Mouse (Mus musculus) limb, embryonic 15.5 days (tissue): ENCODE measurements at regions not wholly inside any gene's neighbourhood (a gene's known extent, or its start where the extent isn't known, plus 50 kb on each side); places are given as distances from the start of the nearest gene placed in this dataset.
A peak's percentile ranks its signal among the peaks of the same experiment; 100 is the strongest.

Source experiments
- ATAC-seq: fragments of 200-750 bp; cut with Nextera tagmentation; 2 replicates; pipeline ENCODE4 v1.8.0; 2017; ENCODE audit warnings: low read depth, moderate TSS enrichment; ENCODE audit not compliant: insufficient number of reproducible peaks, low FRiP score, low TSS enrichment
- H3K27ac ChIP-seq: fragments of 300-500 bp; sonication (generic); 2 replicates; pipeline ENCODE4 v1.5.1; 2015; ENCODE audit warnings: moderate library complexity, mild to moderate bottlenecking, inconsistent platforms
- H3K27me3 ChIP-seq: fragments of 300-500 bp; sonication (generic); 2 replicates; pipeline ENCODE4 v1.6.1; 2015; ENCODE audit warnings: inconsistent platforms
- H3K36me3 ChIP-seq: fragments of 300-500 bp; sonication (generic); 2 replicates; pipeline ENCODE4 v1.6.1; 2015; ENCODE audit warnings: inconsistent platforms
- H3K4me1 ChIP-seq: fragments of 300-500 bp; sonication (generic); 2 replicates; pipeline ENCODE4 v1.6.1; 2015; ENCODE audit warnings: inconsistent platforms
- H3K4me2 ChIP-seq: fragments of 300-500 bp; sonication (generic); 2 replicates; pipeline ENCODE4 v1.6.1; 2015; ENCODE audit warnings: mild to moderate bottlenecking, inconsistent platforms
- H3K4me3 ChIP-seq: fragments of 300-500 bp; sonication (generic); 2 replicates; pipeline ENCODE4 v1.5.1; 2015; ENCODE audit warnings: mild to moderate bottlenecking, inconsistent platforms
- H3K9ac ChIP-seq: fragments of 300-500 bp; sonication (generic); 2 replicates; pipeline ENCODE4 v1.6.1; 2015; ENCODE audit warnings: inconsistent platforms
- H3K9me3 ChIP-seq: fragments of 300-500 bp; sonication (generic); 2 replicates; pipeline ENCODE4 v1.6.1; 2016; ENCODE audit warnings: inconsistent platforms
- WGBS: fragments of 180-500 bp; shearing (Covaris S2); methylation state at CpG from one replicate; pipeline ENCODE4 v1.1.7; 2015; 5-methylcytosine and 5-hydroxymethylcytosine counted together

GRCm38 (mm10) chr4:98228193-98228592, 154.9 kb downstream of the Tm2d1 start:
- Histone ChIP-seq H3K4me2 (no peak overlapping the region), H3K4me1 (peaks cover 10% of the 10 kb centered on the region), H3K36me3 (no peaks in the 10 kb centered on the region), H3K27me3 (no peaks in the 10 kb centered on the region), H3K27ac (no peak overlapping the region), H3K9me3 (no peaks in the 10 kb centered on the region), H3K9ac (no peak overlapping the region), H3K4me3 (no peak overlapping the region)
- no peak for ATAC-seq
- 84% methylated on average over 4 of the region's 4 CpGs for WGBS

- Histone ChIP-seq H3K9me3 (no peaks in the 10 kb centered on the region), H3K27ac (peak overlapping the region; percentile 71), H3K36me3 (no peaks in the 10 kb centered on the region), H3K9ac (no peak overlapping the region), H3K27me3 (no peaks in the 10 kb centered on the region), H3K4me2 (no peak overlapping the region), H3K4me3 (no peak overlapping the region), H3K4me1 (peaks cover 13% of the 10 kb centered on the region)
- WGBS: 33% methylated on average over 7 of the region's 7 CpGs
- no peak for ATAC-seq
Measured at GRCm38 (mm10) chr4:98224366-98224765, 158.7 kb downstream of the Tm2d1 start.

GRCm38 (mm10) chr4:98223429-98223828, 159.7 kb downstream of the Tm2d1 start:
- no peaks in the 10 kb centered on the region for H3K9me3 ChIP-seq
- 13% methylated on average over 8 of the region's 8 CpGs for WGBS
- peak overlapping the region; percentile 70 for H3K27ac ChIP-seq
- H3K4me3 ChIP-seq: no peak overlapping the region
- H3K9ac ChIP-seq: no peak overlapping the region
- H3K4me2 ChIP-seq: no peak overlapping the region
- H3K36me3 ChIP-seq: no peaks in the 10 kb centered on the region
- ATAC-seq: peak; percentile 86
- no peaks in the 10 kb centered on the region for H3K27me3 ChIP-seq
- H3K4me1 ChIP-seq: peaks cover 13% of the 10 kb centered on the region

GRCm38 (mm10) chr4:98221566-98221965, 161.5 kb downstream of the Tm2d1 start:
- no peak overlapping the region for H3K4me3 ChIP-seq
- WGBS: 68% methylated on average over 4 of the region's 4 CpGs
- ATAC-seq: no peak
- no peaks in the 10 kb centered on the region for H3K36me3 ChIP-seq
- H3K9me3 ChIP-seq: no peaks in the 10 kb centered on the region
- no peak overlapping the region for H3K9ac ChIP-seq
- no peak overlapping the region for H3K4me2 ChIP-seq
- no peaks in the 10 kb centered on the region for H3K27me3 ChIP-seq
- no peak overlapping the region for H3K27ac ChIP-seq
- H3K4me1 ChIP-seq: peaks cover 13% of the 10 kb centered on the region

- Histone ChIP-seq H3K4me2 (no peak overlapping the region), H3K4me3 (no peak overlapping the region), H3K36me3 (no peaks in the 10 kb centered on the region), H3K27me3 (no peaks in the 10 kb centered on the region), H3K9ac (no peak overlapping the region), H3K9me3 (no peaks in the 10 kb centered on the region), H3K27ac (no peak overlapping the region), H3K4me1 (no peaks in the 10 kb centered on the region)
- WGBS: 64% methylated on average over 5 of the region's 5 CpGs
- ATAC-seq: no peak
Measured at GRCm38 (mm10) chr4:98215218-98215617, 167.9 kb downstream of the Tm2d1 start.

GRCm38 (mm10) chr4:98207446-98207845, 175.7 kb downstream of the Tm2d1 start:
- 91% methylated on average over 8 of the region's 8 CpGs for WGBS
- Histone ChIP-seq H3K4me1 (no peaks in the 10 kb centered on the region), H3K4me2 (no peak overlapping the region), H3K4me3 (no peak overlapping the region), H3K9ac (no peak overlapping the region), H3K36me3 (no peaks in the 10 kb centered on the region), H3K27ac (no peak overlapping the region), H3K27me3 (no peaks in the 10 kb centered on the region), H3K9me3 (no peaks in the 10 kb centered on the region)
- no peak for ATAC-seq

- H3K27ac ChIP-seq: no peak overlapping the region
- no peaks in the 10 kb centered on the region for H3K4me1 ChIP-seq
- H3K27me3 ChIP-seq: no peaks in the 10 kb centered on the region
- no peaks in the 10 kb centered on the region for H3K9me3 ChIP-seq
- no peak overlapping the region for H3K4me2 ChIP-seq
- 52% methylated on average over 6 of the region's 6 CpGs for WGBS
- no peak overlapping the region for H3K4me3 ChIP-seq
- H3K36me3 ChIP-seq: no peaks in the 10 kb centered on the region
- no peak overlapping the region for H3K9ac ChIP-seq
- ATAC-seq: no peak
Measured at GRCm38 (mm10) chr4:98206245-98206970, 176.7 kb downstream of the Tm2d1 start.

- no peak for ATAC-seq
- Histone ChIP-seq H3K4me1 (no peaks in the 10 kb centered on the region), H3K4me3 (no peak overlapping the region), H3K9ac (no peak overlapping the region), H3K9me3 (no peaks in the 10 kb centered on the region), H3K36me3 (no peaks in the 10 kb centered on the region), H3K27ac (no peak overlapping the region), H3K27me3 (no peaks in the 10 kb centered on the region), H3K4me2 (no peak overlapping the region)
- 61% methylated on average over 3 of the region's 3 CpGs for WGBS
Measured at GRCm38 (mm10) chr4:98203129-98203528, 180.0 kb downstream of the Tm2d1 start.

- no peak for ATAC-seq
- H3K9me3 ChIP-seq: no peaks in the 10 kb centered on the region
- H3K36me3 ChIP-seq: no peaks in the 10 kb centered on the region
- no peaks in the 10 kb centered on the region for H3K27me3 ChIP-seq
- no peak overlapping the region for H3K4me2 ChIP-seq
- no peak overlapping the region for H3K4me3 ChIP-seq
- no peaks in the 10 kb centered on the region for H3K4me1 ChIP-seq
- 64% methylated on average over 2 of the region's 2 CpGs for WGBS
- H3K9ac ChIP-seq: no peak overlapping the region
- no peak overlapping the region; the same call in 1 of the 2 replicates for H3K27ac ChIP-seq
Measured at GRCm38 (mm10) chr4:98202232-98202631, 180.9 kb downstream of the Tm2d1 start.

- Histone ChIP-seq H3K36me3 (no peaks in the 10 kb centered on the region), H3K9ac (no peak overlapping the region), H3K9me3 (no peaks in the 10 kb centered on the region), H3K4me1 (no peaks in the 10 kb centered on the region), H3K4me2 (no peak overlapping the region), H3K4me3 (no peak overlapping the region), H3K27me3 (no peaks in the 10 kb centered on the region), H3K27ac (no peak overlapping the region)
- no peak for ATAC-seq
- 80% methylated on average over 3 of the region's 3 CpGs for WGBS
Measured at GRCm38 (mm10) chr4:98201102-98201501, 182.0 kb downstream of the Tm2d1 start.

- Histone ChIP-seq H3K4me2 (no peak overlapping the region), H3K9ac (no peak overlapping the region), H3K27me3 (no peaks in the 10 kb centered on the region), H3K9me3 (no peaks in the 10 kb centered on the region), H3K27ac (no peak overlapping the region), H3K36me3 (no peaks in the 10 kb centered on the region), H3K4me1 (no peaks in the 10 kb centered on the region), H3K4me3 (no peak overlapping the region)
- 63% methylated on average over 1 of the region's 1 CpGs for WGBS
- no peak for ATAC-seq
Measured at GRCm38 (mm10) chr4:98200701-98201100, 182.4 kb downstream of the Tm2d1 start.

GRCm38 (mm10) chr4:98190318-98190717, 192.8 kb downstream of the Tm2d1 start:
- H3K27me3 ChIP-seq: no peaks in the 10 kb centered on the region
- no peak overlapping the region for H3K4me3 ChIP-seq
- H3K27ac ChIP-seq: no peak overlapping the region
- H3K4me2 ChIP-seq: no peak overlapping the region
- H3K9me3 ChIP-seq: no peaks in the 10 kb centered on the region
- no peaks in the 10 kb centered on the region for H3K36me3 ChIP-seq
- H3K4me1 ChIP-seq: no peaks in the 10 kb centered on the region
- no peak for ATAC-seq
- H3K9ac ChIP-seq: no peak overlapping the region
- 72% methylated on average over 3 of the region's 3 CpGs for WGBS

GRCm38 (mm10) chr4:98189894-98190293, 193.2 kb downstream of the Tm2d1 start:
- Histone ChIP-seq H3K27ac (no peak overlapping the region), H3K36me3 (no peaks in the 10 kb centered on the region), H3K9ac (no peak overlapping the region), H3K27me3 (no peaks in the 10 kb centered on the region), H3K4me1 (no peaks in the 10 kb centered on the region), H3K4me2 (no peak overlapping the region), H3K4me3 (no peak overlapping the region), H3K9me3 (no peaks in the 10 kb centered on the region)
- no peak for ATAC-seq
- WGBS: 57% methylated on average over 1 of the region's 1 CpGs
